Mouse (Mus musculus) midbrain, embryonic 16.5 days (tissue): ENCODE measurements around the gene Ttc23l. TPM values are rescaled to one million over a fixed set of nuclear protein-coding genes. Genes with fewer than 3 reads are reported as not detected.
"Not testable (repeated sequence)": the region's sequence is repeated elsewhere in the genome, so short reads cannot be mapped to it uniquely, and the experiment has no call there.

ENCODE experiments used
- ATAC-seq: fragments of 200-750 bp; cut with Nextera tagmentation; 2 replicates; pipeline ENCODE4 v1.8.0; 2017; ENCODE audit warnings: moderate TSS enrichment
- H3K27ac ChIP-seq: fragments of 300-500 bp; sonication (generic); 2 replicates; pipeline ENCODE4 v1.5.1; 2014; ENCODE audit warnings: mild to moderate bottlenecking, low read length, mixed read lengths
- H3K27me3 ChIP-seq: fragments of 300-500 bp; sonication (generic); 2 replicates; pipeline ENCODE4 v1.6.1; 2014; ENCODE audit warnings: low read depth, low read length, mixed read lengths; ENCODE audit not compliant: control insufficient read depth, insufficient read depth
- H3K36me3 ChIP-seq: fragments of 300-500 bp; sonication (generic); 2 replicates; pipeline ENCODE4 v1.6.1; 2014; ENCODE audit warnings: mild to moderate bottlenecking, low read length, moderate library complexity, mixed read lengths; ENCODE audit not compliant: control insufficient read depth, insufficient read depth
- H3K4me1 ChIP-seq: fragments of 300-500 bp; sonication (generic); 2 replicates; pipeline ENCODE4 v1.6.1; 2014; ENCODE audit warnings: mild to moderate bottlenecking, low read length, mixed read lengths; ENCODE audit not compliant: control insufficient read depth, insufficient read depth
- H3K4me2 ChIP-seq: fragments of 300-500 bp; sonication (generic); 2 replicates; pipeline ENCODE4 v1.6.1; 2014; ENCODE audit warnings: mild to moderate bottlenecking, low read length, mixed read lengths
- H3K4me3 ChIP-seq: fragments of 300-500 bp; sonication (generic); 2 replicates; pipeline ENCODE4 v1.5.1; 2014; ENCODE audit warnings: low read depth, mild to moderate bottlenecking, low read length, moderate library complexity, mixed read lengths
- H3K9ac ChIP-seq: fragments of 300-500 bp; sonication (generic); 2 replicates; pipeline ENCODE4 v1.6.1; 2014; ENCODE audit warnings: low read depth, low read length, mixed read lengths
- H3K9me3 ChIP-seq: fragments of 300-500 bp; sonication (generic); replicated peaks from 2 replicates; pipeline ENCODE4 v1.6.1; 2014; ENCODE audit warnings: mild to moderate bottlenecking, low read length, mixed read lengths; ENCODE audit not compliant: control insufficient read depth, poor library complexity, severe bottlenecking
- WGBS: fragments of 180-500 bp; shearing (Covaris S2); extraction: QIAGEN DNeasy Blood & Tissue Kit; methylation state at CpG from one replicate; pipeline ENCODE4 v1.1.7; 2014; 5-methylcytosine and 5-hydroxymethylcytosine counted together
- polyA plus RNA-seq: library from polyadenylated mRNA; unstranded; fragments of >200 nt; fragmentation: Nextera tagmentation; extraction: Ambion mirVana; gene quantifications from 2 replicates; pipeline ENCODE4 v1.2.1, GENCODE M21; 2015

Gene Ttc23l
- polyA plus RNA-seq, 1 experiment from 2014 or later, result 0.10 TPM

- no peak overlapping the region for H3K9ac ChIP-seq
- H3K27ac ChIP-seq, result no peak overlapping the region
- no peaks in the 10 kb centered on the region for H3K27me3 ChIP-seq
- no peaks in the 10 kb centered on the region for H3K36me3 ChIP-seq
- H3K4me3 ChIP-seq, result no peak overlapping the region
- no peaks in the 10 kb centered on the region for H3K4me1 ChIP-seq
- 76% methylated on average over 5 of the region's 5 CpGs for WGBS
- H3K4me2 ChIP-seq, result no peak overlapping the region
- no peaks in the 10 kb centered on the region for H3K9me3 ChIP-seq
- no peak for ATAC-seq
Observed at GRCm38 (mm10) chr15:10499593-10499992, 58.9 kb downstream of the Ttc23l start.

- H3K9me3 ChIP-seq, ATAC-seq, H3K4me1 ChIP-seq, H3K4me2 ChIP-seq, H3K36me3 ChIP-seq, H3K27ac ChIP-seq, H3K27me3 ChIP-seq, H3K4me3 ChIP-seq, H3K9ac ChIP-seq: not testable (repeated sequence)
- WGBS, result 97% methylated on average over 1 of the region's 1 CpGs
Observed at GRCm38 (mm10) chr15:10496696-10497095, 61.8 kb downstream of the Ttc23l start.

GRCm38 (mm10) chr15:10495944-10496343 lies 62.5 kb downstream of the Ttc23l start:
- Histone ChIP-seq H3K36me3 (no peaks in the 10 kb centered on the region), H3K9ac (no peak overlapping the region), H3K27me3 (no peaks in the 10 kb centered on the region), H3K9me3 (no peaks in the 10 kb centered on the region), H3K4me3 (no peak overlapping the region), H3K27ac (no peak overlapping the region), H3K4me2 (no peak overlapping the region), H3K4me1 (no peaks in the 10 kb centered on the region)
- ATAC-seq, result no peak
- 96% methylated on average over 11 of the region's 11 CpGs for WGBS

- H3K9me3 ChIP-seq, result no peaks in the 10 kb centered on the region
- no peak for ATAC-seq
- no peaks in the 10 kb centered on the region for H3K27me3 ChIP-seq
- H3K4me3 ChIP-seq, result no peak overlapping the region
- WGBS, result 91% methylated on average over 5 of the region's 5 CpGs
- H3K9ac ChIP-seq, result no peak overlapping the region
- peaks cover 8% of the 10 kb centered on the region for H3K4me1 ChIP-seq
- peaks cover 6% of the 10 kb centered on the region; the same call in 1 of the 2 replicates for H3K36me3 ChIP-seq
- H3K27ac ChIP-seq, result no peak overlapping the region
- H3K4me2 ChIP-seq, result no peak overlapping the region
Observed at GRCm38 (mm10) chr15:10490101-10490500, 68.4 kb downstream of the Ttc23l start.

- Histone ChIP-seq H3K9me3 (no peaks in the 10 kb centered on the region), H3K4me2 (peak overlapping the region; percentile 79; the same call in 1 of the 2 replicates), H3K27ac (no peak overlapping the region), H3K27me3 (no peaks in the 10 kb centered on the region), H3K9ac (no peak overlapping the region), H3K4me1 (peaks cover 20% of the 10 kb centered on the region), H3K36me3 (peaks cover 12% of the 10 kb centered on the region; the same call in 1 of the 2 replicates), H3K4me3 (no peak overlapping the region)
- 66% methylated on average over 2 of the region's 2 CpGs for WGBS
- ATAC-seq, result no peak
Observed at GRCm38 (mm10) chr15:10487246-10487645, 71.2 kb downstream of the Ttc23l start.

GRCm38 (mm10) chr15:10486365-10486839 lies 72.1 kb downstream of the Ttc23l start:
- Histone ChIP-seq H3K9ac (peak overlapping the region; percentile 87), H3K36me3 (peaks cover 12% of the 10 kb centered on the region; the same call in 1 of the 2 replicates), H3K4me1 (peaks cover 20% of the 10 kb centered on the region), H3K4me2 (peak overlapping the region; percentile 79), H3K4me3 (peak overlapping the region; percentile 89), H3K9me3 (no peaks in the 10 kb centered on the region), H3K27ac (peak overlapping the region; percentile 87), H3K27me3 (no peaks in the 10 kb centered on the region)
- WGBS, result 2% methylated on average over 18 of the region's 18 CpGs
- peak; percentile 79 for ATAC-seq

GRCm38 (mm10) chr15:10485484-10486364 lies 72.7 kb downstream of the Ttc23l start, which contains the start of the genes Brix1 and Rad1:
TSS of gene Brix1 (minus strand) at chr15:10485947.
TSS of gene Rad1 (plus strand) at chr15:10486018.
- peak within 1 kb of the TSS; percentile 89 for H3K4me3 ChIP-seq
- H3K36me3 ChIP-seq, result peaks cover 16% of the 10 kb centered on the region
- under 1% methylated on average over 58 of the region's 58 CpGs for WGBS
- H3K4me2 ChIP-seq, result peak within 1 kb of the TSS; percentile 84
- H3K9ac ChIP-seq, result peak within 1 kb of the TSS; percentile 87
- ATAC-seq, result peak; percentile 100
- peaks cover 20% of the 10 kb centered on the region for H3K4me1 ChIP-seq
- H3K27ac ChIP-seq, result peak within 1 kb of the TSS; percentile 87
- no peaks in the 10 kb centered on the region for H3K9me3 ChIP-seq
- H3K27me3 ChIP-seq, result no peaks in the 10 kb centered on the region

- peak overlapping the region; percentile 93 for H3K4me3 ChIP-seq
- H3K27ac ChIP-seq, result no peak overlapping the region
- H3K4me2 ChIP-seq, result peak overlapping the region; percentile 85
- peaks cover 17% of the 10 kb centered on the region for H3K4me1 ChIP-seq
- H3K9ac ChIP-seq, result peak overlapping the region; percentile 88
- H3K9me3 ChIP-seq, result no peaks in the 10 kb centered on the region
- peaks cover 5% of the 10 kb centered on the region; the same call in 1 of the 2 replicates for H3K36me3 ChIP-seq
- no peaks in the 10 kb centered on the region for H3K27me3 ChIP-seq
- WGBS, result 5% methylated on average over 3 of the region's 3 CpGs
- ATAC-seq, result no peak; the same call in 1 of the 2 replicates
Observed at GRCm38 (mm10) chr15:10470941-10471340, 87.5 kb downstream of the Ttc23l start.
